ENCODE assay signal across 10 mouse cellular contexts in genomic region chr17:46975183-46975582, GRCm38 (mm10). TPM values are rescaled to one million over a fixed set of nuclear protein-coding genes. Genes with fewer than 3 reads are reported as not detected.
DNase-seq lines count a peak whose midpoint lies in the region; ATAC-seq and TF ChIP-seq lines count a peak whose summit lies in the region.
"Had no signal": no experiment of that assay in that cellular context is flagged by ENCODE, and none has a peak within 500 bp of the region (broad histone marks: within the 10 kb centered on the region; RNA-seq: fewer than 3 reads in every experiment).

No protein-coding gene starts in this region.

- H3K36me3 ChIP-seq in midbrain, embryonic 10.5 days: peaks cover 100% of the 10 kb centered on the region
- H3K36me3 ChIP-seq in midbrain, embryonic 16.5 days (ENCODE audit: control insufficient read depth, insufficient read depth, low read length): peaks cover 68% of the 10 kb centered on the region
- H3K36me3 ChIP-seq in liver, embryonic 14.5 days (replicated peaks; ENCODE audit: control insufficient read depth, insufficient read depth, low read depth): peaks cover 80% of the 10 kb centered on the region

- H3K4me2 ChIP-seq in midbrain, embryonic 16.5 days (ENCODE audit: low read length): no peak overlapping the region
- H3K4me2 ChIP-seq in liver, embryonic 14.5 days (ENCODE audit: low read depth): no peak overlapping the region
- H3K4me2 ChIP-seq: heart, embryonic 13.5 days had no signal

- DNase-seq in midbrain, embryonic 10.5 days (ENCODE audit: low spot score): peak; percentile 70
- DNase-seq in R1 (ENCODE audit: low read depth, low spot score): peak; percentile 63
- peak; percentile 69 to 76 for DNase-seq in cerebellum, postnatal 10 days
- peak; percentile 65 to 80 for DNase-seq in heart, postnatal 36 days
- peak; percentile 24 to 47 (median 28) for DNase-seq in liver, embryonic 14.5 days (ENCODE audit: low read depth in 3 of 3, low spot score in 3 of 3)
- peak; percentile 41 to 48 for DNase-seq in right cerebral cortex, postnatal 10 days (ENCODE audit: low spot score in 2 of 2)
- no peak for DNase-seq in frontal cortex, postnatal 14 days (ENCODE audit: low spot score in 2 of 2)

- H3K9me3 ChIP-seq in midbrain, embryonic 10.5 days (replicated peaks): no peaks in the 10 kb centered on the region
- H3K9me3 ChIP-seq in midbrain, embryonic 16.5 days (replicated peaks; ENCODE audit: control insufficient read depth, low read length, poor library complexity, severe bottlenecking): no peaks in the 10 kb centered on the region
- no peaks in the 10 kb centered on the region for H3K9me3 ChIP-seq in liver, embryonic 14.5 days (ENCODE audit: control insufficient read depth, low read length)

- no peak overlapping the region for H3K4me3 ChIP-seq in midbrain, embryonic 10.5 days
- H3K4me3 ChIP-seq in midbrain, embryonic 16.5 days (ENCODE audit: low read depth, low read length): no peak overlapping the region
- H3K4me3 ChIP-seq in liver, embryonic 14.5 days (ENCODE audit: insufficient read depth in 1 of 2, low read depth in 2 of 2, low read length in 2 of 2): no peak overlapping the region
- H3K4me3 ChIP-seq: heart, embryonic 13.5 days; myocyte had no signal

- no peaks in the 10 kb centered on the region for H3K4me1 ChIP-seq in midbrain, embryonic 10.5 days
- no peaks in the 10 kb centered on the region for H3K4me1 ChIP-seq in midbrain, embryonic 16.5 days (ENCODE audit: control insufficient read depth, insufficient read depth, low read length)
- H3K4me1 ChIP-seq in liver, embryonic 14.5 days (replicated peaks; ENCODE audit: control insufficient read depth in 2 of 2, insufficient read depth in 2 of 2, low read length in 1 of 2): no peaks in the 10 kb centered on the region
- H3K4me1 ChIP-seq: heart, embryonic 13.5 days had no signal

- no peak overlapping the region for H3K9ac ChIP-seq in midbrain, embryonic 16.5 days (ENCODE audit: low read depth, low read length)
- no peak overlapping the region for H3K9ac ChIP-seq in liver, embryonic 14.5 days (replicated peaks)
- H3K9ac ChIP-seq: heart, embryonic 13.5 days had no signal

- no peak for TF ChIP-seq EP300 in liver, embryonic 14.5 days (IDR thresholded peaks at IDR 0.05; ENCODE audit: low read depth)

- intact Hi-C loops in heart, postnatal 36 days (cut with DNase I): loop anchor here (1.0 kb wide), 1 partner anchor 58 kb away; no protein-coding TSS in a partner anchor

- TF ChIP-seq CTCF in liver, embryonic 14.5 days (IDR thresholded peaks at IDR 0.05; ENCODE audit: low read depth): peak; percentile 91

- no peaks in the 10 kb centered on the region for H3K27me3 ChIP-seq in midbrain, embryonic 10.5 days (ENCODE audit: low read depth, poor library complexity, severe bottlenecking)
- H3K27me3 ChIP-seq in midbrain, embryonic 16.5 days (ENCODE audit: control insufficient read depth, insufficient read depth, low read depth, low read length): no peaks in the 10 kb centered on the region
- no peaks in the 10 kb centered on the region for H3K27me3 ChIP-seq in liver, embryonic 14.5 days (ENCODE audit: control insufficient read depth, insufficient read depth, low read length)
- H3K27me3 ChIP-seq: heart, embryonic 13.5 days had no signal

- WGBS in midbrain, embryonic 10.5 days: 64% methylated on average over 3 of the region's 3 CpGs
- WGBS in midbrain, embryonic 16.5 days: 63% methylated on average over 3 of the region's 3 CpGs
- WGBS in liver, embryonic 14.5 days (ENCODE audit: insufficient replicate concordance): 55% methylated on average over 3 of the region's 3 CpGs

- no peak for ATAC-seq in midbrain, embryonic 16.5 days
- no peak for ATAC-seq in liver, embryonic 14.5 days (ENCODE audit: insufficient read depth)

- no peak overlapping the region for H3K27ac ChIP-seq in midbrain, embryonic 10.5 days (replicated peaks)
- H3K27ac ChIP-seq in midbrain, embryonic 16.5 days (ENCODE audit: low read length): no peak overlapping the region
- H3K27ac ChIP-seq in liver, embryonic 14.5 days: no peak overlapping the region
- H3K27ac ChIP-seq: heart, embryonic 13.5 days had no signal

RNA-seq across cellular contexts. Expression of gene Ubr2, which starts 35.2 kb away (rescaled TPM):
- polyA plus RNA-seq in midbrain, embryonic 10.5 days (2016; fragmentation: Nextera tagmentation; extraction: Ambion mirVana): 15.5 and 16.5 TPM in 2 replicates
- 14.3 and 14.7 TPM in 2 replicates for polyA plus RNA-seq in midbrain, embryonic 16.5 days (2015; fragmentation: Nextera tagmentation; extraction: Ambion mirVana)
- 10 to 100 TPM; 84.2 to 89.3 TPM for total RNA-seq in heart, postnatal 36 days (2021)
- polyA plus RNA-seq in liver, embryonic 14.5 days (2012; rRNA removed): 7.2 and 9.7 TPM in 2 replicates
- polyA plus RNA-seq in liver, embryonic 14.5 days (2014; fragmentation: Nextera tagmentation; extraction: Ambion mirVana): 7.3 and 9.5 TPM in 2 replicates

Comparison
In these comparisons a context has a peak if more than half of its experiments do, and no peak if none do; other contexts are left out.
1. DNase-seq: peak in midbrain, embryonic 10.5 days (single experiment), R1 (single experiment), cerebellum, postnatal 10 days (2 of 2), heart, postnatal 36 days (2 of 2), liver, embryonic 14.5 days (3 of 3) and right cerebral cortex, postnatal 10 days (2 of 2); none in frontal cortex, postnatal 14 days (0 of 2).